Mouse (Mus musculus) heart, postnatal 0 days (tissue): ENCODE measurements around the gene Snrnp25. TPM values are rescaled to one million over a fixed set of nuclear protein-coding genes. Genes with fewer than 3 reads are reported as not detected.

Experiments
- ATAC-seq: fragments of 200-750 bp; cut with Nextera tagmentation; 2 replicates; pipeline ENCODE4 v1.8.0; 2017; ENCODE audit warnings: low read depth, moderate number of reproducible peaks, moderate library complexity; ENCODE audit not compliant: insufficient read depth
- DNase-seq: peaks from one replicate; pipeline ENCODE4 v3.0.0-alpha.2; 2016; ENCODE audit warnings: low spot score
- H3K27ac ChIP-seq: fragments of 300-500 bp; sonication (generic); 2 replicates; pipeline ENCODE4 v1.5.1; 2014; ENCODE audit warnings: low read depth, mild to moderate bottlenecking
- H3K27me3 ChIP-seq: fragments of 300-500 bp; sonication (generic); 2 replicates; pipeline ENCODE4 v1.6.1; 2014; ENCODE audit warnings: low read length, mixed read lengths; ENCODE audit not compliant: control insufficient read depth, insufficient read depth
- H3K36me3 ChIP-seq: fragments of 300-500 bp; sonication (generic); replicated peaks from 2 replicates; pipeline ENCODE4 v1.6.1; 2014; ENCODE audit warnings: low read length, mixed read lengths; ENCODE audit not compliant: control insufficient read depth, insufficient read depth
- H3K4me1 ChIP-seq: fragments of 300-500 bp; sonication (generic); 2 replicates; pipeline ENCODE4 v1.6.1; 2014; ENCODE audit warnings: antibody characterized with exemption; ENCODE audit not compliant: control insufficient read depth, insufficient read depth
- H3K4me2 ChIP-seq: fragments of 300-500 bp; sonication (generic); 2 replicates; pipeline ENCODE4 v1.6.1; 2014; ENCODE audit warnings: low read depth, mild to moderate bottlenecking, low read length, moderate library complexity
- H3K4me3 ChIP-seq: fragments of 300-500 bp; sonication (generic); 2 replicates; pipeline ENCODE4 v1.5.1; 2014; ENCODE audit warnings: low read depth, low read length
- H3K9ac ChIP-seq: fragments of 300-500 bp; sonication (generic); replicated peaks from 2 replicates; pipeline ENCODE4 v1.6.1; 2014; ENCODE audit warnings: low read depth, low read length, mixed read lengths
- H3K9me3 ChIP-seq: fragments of 300-500 bp; sonication (generic); replicated peaks from 2 replicates; pipeline ENCODE4 v1.6.1; 2016; ENCODE audit warnings: low read length; ENCODE audit not compliant: control insufficient read depth
- CTCF ChIP-seq: IDR thresholded peaks from 2 replicates; pipeline ENCODE4 v1.5.1; 2016; ENCODE audit warnings: antibody characterized with exemption, control low read depth, low read depth
- EP300 ChIP-seq: IDR thresholded peaks from 2 replicates; pipeline ENCODE4 v1.6.1; 2016; ENCODE audit warnings: antibody characterized with exemption, low read depth
- WGBS: fragments of 180-500 bp; shearing (Covaris S2); extraction: QIAGEN DNeasy Blood & Tissue Kit; methylation state at CpG from one replicate; pipeline ENCODE4 v1.1.7; 2014; 5-methylcytosine and 5-hydroxymethylcytosine counted together
- polyA plus RNA-seq: library from polyadenylated mRNA; unstranded; fragments of >200 nt; fragmentation: Nextera tagmentation; extraction: Ambion mirVana; gene quantifications from 2 replicates; pipeline ENCODE4 v1.2.1, GENCODE M21; 2015
- total RNA-seq: library from RNA; depleted of rRNA; stranded (reverse); fragments of >200 nt; gene quantifications from 2 replicates; pipeline ENCODE4 v1.2.3, GENCODE M21; 2014; ENCODE audit warnings: low replicate concordance

Snrnp25 gene
- total and polyA plus RNA-seq, 2 experiments from 2014 or later = 12.9 to 27.1 TPM

- 78% methylated on average over 4 of the region's 4 CpGs for WGBS
- DNase-seq = no peak
- no peak overlapping the region for H3K9ac ChIP-seq
- H3K36me3 ChIP-seq = peaks cover 52% of the 10 kb centered on the region
- peaks cover 20% of the 10 kb centered on the region for H3K4me1 ChIP-seq
- TF ChIP-seq EP300 (no peak), CTCF (no peak)
- H3K9me3 ChIP-seq = no peaks in the 10 kb centered on the region
- no peak overlapping the region for H3K4me2 ChIP-seq
- H3K27ac ChIP-seq = no peak overlapping the region
- ATAC-seq = no peak
- H3K27me3 ChIP-seq = no peaks in the 10 kb centered on the region
- H3K4me3 ChIP-seq = no peak overlapping the region
These were observed 25.0 kb downstream of the Snrnp25 start for GRCm38 (mm10) chr11:32230220-32230619.

GRCm38 (mm10) chr11:32231125-32231524 is 25.9 kb downstream of the Snrnp25 start:
- no peak for DNase-seq
- WGBS = 87% methylated on average over 2 of the region's 2 CpGs

GRCm38 (mm10) chr11:32232848-32233247 is 27.6 kb downstream of the Snrnp25 start:
- no peak for ATAC-seq

More at GRCm38 (mm10) chr11:32231125-32231524, 25.9 kb downstream of the Snrnp25 start:
- ATAC-seq = no peak
- Histone ChIP-seq H3K4me3 (no peak overlapping the region), H3K4me1 (peaks cover 20% of the 10 kb centered on the region), H3K9me3 (no peaks in the 10 kb centered on the region), H3K36me3 (peaks cover 52% of the 10 kb centered on the region), H3K4me2 (no peak overlapping the region), H3K9ac (no peak overlapping the region), H3K27me3 (no peaks in the 10 kb centered on the region), H3K27ac (no peak overlapping the region)
- TF ChIP-seq EP300 = no peak
- no peak for TF ChIP-seq CTCF

GRCm38 (mm10) chr11:32233895-32234294 is 28.7 kb downstream of the Snrnp25 start:
- H3K36me3 ChIP-seq = peaks cover 51% of the 10 kb centered on the region
- H3K27ac ChIP-seq = no peak overlapping the region
- ATAC-seq (no peak), DNase-seq (no peak)
- WGBS = 77% methylated on average over 3 of the region's 3 CpGs
- H3K9me3 ChIP-seq = no peaks in the 10 kb centered on the region
- H3K27me3 ChIP-seq = no peaks in the 10 kb centered on the region
- peaks cover 21% of the 10 kb centered on the region for H3K4me1 ChIP-seq
- H3K9ac ChIP-seq = no peak overlapping the region
- H3K4me2 ChIP-seq = no peak overlapping the region
- TF ChIP-seq EP300 (no peak), CTCF (no peak)
- H3K4me3 ChIP-seq = no peak overlapping the region

More at GRCm38 (mm10) chr11:32232848-32233247, 27.6 kb downstream of the Snrnp25 start:
- Histone ChIP-seq H3K9ac (no peak overlapping the region), H3K27ac (no peak overlapping the region), H3K27me3 (no peaks in the 10 kb centered on the region), H3K36me3 (peaks cover 52% of the 10 kb centered on the region), H3K4me2 (no peak overlapping the region), H3K9me3 (no peaks in the 10 kb centered on the region), H3K4me1 (peaks cover 21% of the 10 kb centered on the region), H3K4me3 (no peak overlapping the region)
- DNase-seq = no peak
- TF ChIP-seq EP300 = no peak
- TF ChIP-seq CTCF = no peak
- 74% methylated on average over 10 of the region's 10 CpGs for WGBS

- ATAC-seq = no peak
- Histone ChIP-seq H3K36me3 (peaks cover 53% of the 10 kb centered on the region), H3K9ac (no peak overlapping the region), H3K27ac (no peak overlapping the region), H3K9me3 (no peaks in the 10 kb centered on the region), H3K4me2 (no peak overlapping the region), H3K4me1 (peaks cover 21% of the 10 kb centered on the region), H3K27me3 (no peaks in the 10 kb centered on the region), H3K4me3 (no peak overlapping the region)
- TF ChIP-seq EP300 (no peak), CTCF (no peak)
- no peak for DNase-seq
- WGBS = 83% methylated on average over 6 of the region's 6 CpGs
These were observed 29.7 kb downstream of the Snrnp25 start for GRCm38 (mm10) chr11:32234816-32235485.

- 0 out of 2 replicates have a peak overlapping the region, but pooled peaks have one; percentile 5 for H3K9ac ChIP-seq
- no peaks in the 10 kb centered on the region for H3K27me3 ChIP-seq
- 9% methylated on average over 3 of the region's 3 CpGs for WGBS
- H3K4me3 ChIP-seq = no peak overlapping the region
- peak; percentile 30; the same call in 1 of the 2 replicates for ATAC-seq
- H3K9me3 ChIP-seq = no peaks in the 10 kb centered on the region
- peaks cover 55% of the 10 kb centered on the region for H3K36me3 ChIP-seq
- H3K4me2 ChIP-seq = no peak overlapping the region
- H3K4me1 ChIP-seq = peaks cover 21% of the 10 kb centered on the region
- TF ChIP-seq EP300 (no peak), CTCF (no peak)
- peak overlapping the region; percentile 30; the same call in 1 of the 2 replicates for H3K27ac ChIP-seq
- DNase-seq = peak; percentile 43
These were observed 30.4 kb downstream of the Snrnp25 start for GRCm38 (mm10) chr11:32235646-32236045.
